Mouse (Mus musculus): ENCODE measurements around the gene Glyatl3. TPM values are rescaled to one million over a fixed set of nuclear protein-coding genes. Genes with fewer than 3 reads are reported as not detected.

The Glyatl3 gene
- polyA plus RNA-seq (2015; fragmentation: Nextera tagmentation; extraction: Ambion mirVana): not detected in 2 replicates

DNA sequence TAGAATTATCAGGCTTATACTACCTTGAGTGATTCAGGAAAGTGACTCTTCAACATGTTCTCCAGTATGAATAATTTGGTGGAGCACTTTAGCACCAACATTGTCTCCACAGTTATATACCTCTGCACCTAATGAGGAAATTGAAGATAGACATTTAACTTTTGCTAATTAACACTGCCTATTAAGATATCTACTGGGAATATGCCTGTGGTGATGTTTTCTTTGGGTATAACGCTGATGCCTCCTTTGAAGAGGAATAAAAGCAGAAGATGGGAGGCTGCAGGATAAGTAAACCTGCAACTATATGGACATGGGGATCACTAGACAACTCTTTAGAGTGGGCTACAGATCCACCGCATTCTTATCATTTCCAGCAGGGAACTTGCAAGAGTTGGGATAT is at the start of gene Glyatl3:
TSS of gene Glyatl3 (minus strand) at position 101 of the 400 bp plus-strand sequence.
- ATAC-seq (ENCODE audit: borderline replicate concordance, extremely low read depth, low FRiP score, low TSS enrichment): no peak
- no peak within 1 kb of the TSS for H3K27ac ChIP-seq

DNA sequence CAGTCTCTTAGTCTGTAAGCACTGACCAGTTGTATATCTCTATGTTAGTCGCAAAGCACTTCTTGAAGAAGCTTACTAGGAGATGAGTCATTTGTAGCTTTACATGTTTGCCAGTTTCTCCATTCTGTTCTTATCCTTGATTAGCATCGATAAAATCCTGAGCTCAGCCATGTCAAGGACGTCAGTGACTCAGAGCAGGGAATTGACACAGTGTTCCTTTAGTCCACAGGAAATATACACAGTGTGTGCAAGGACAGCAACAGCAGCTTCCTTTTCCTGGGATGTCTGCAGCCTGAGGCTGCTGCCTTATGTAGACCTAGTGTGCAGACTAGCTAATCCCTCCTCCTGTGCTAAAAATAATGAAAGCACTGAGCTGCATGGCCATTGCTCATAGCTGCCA is 34.4 kb upstream of the Glyatl3 start:
- Histone ChIP-seq H3K4me2 (no peak overlapping the region), H3K27me3 (no peaks in the 10 kb centered on the region), H3K36me3 (peaks cover 42% of the 10 kb centered on the region), H3K9me3 (no peaks in the 10 kb centered on the region), H3K4me3 (no peak overlapping the region), H3K4me1 (no peaks in the 10 kb centered on the region), H3K9ac (no peak overlapping the region), H3K27ac (no peak overlapping the region)
- 77% methylated on average over 3 of the region's 3 CpGs for WGBS
- no peak for ATAC-seq (ENCODE audit: borderline replicate concordance, extremely low read depth, low FRiP score, low TSS enrichment)

More for the DNA sequence above, at the start of gene Glyatl3:
- H3K36me3 ChIP-seq: no peaks in the 10 kb centered on the region
- H3K9ac ChIP-seq: no peak within 1 kb of the TSS
- H3K27me3 ChIP-seq: no peaks in the 10 kb centered on the region
- no peaks in the 10 kb centered on the region for H3K4me1 ChIP-seq
- H3K4me3 ChIP-seq: no peak within 1 kb of the TSS
- H3K9me3 ChIP-seq: no peaks in the 10 kb centered on the region
- H3K4me2 ChIP-seq: no peak within 1 kb of the TSS
- WGBS: 87% methylated on average over 2 of the region's 2 CpGs

DNA sequence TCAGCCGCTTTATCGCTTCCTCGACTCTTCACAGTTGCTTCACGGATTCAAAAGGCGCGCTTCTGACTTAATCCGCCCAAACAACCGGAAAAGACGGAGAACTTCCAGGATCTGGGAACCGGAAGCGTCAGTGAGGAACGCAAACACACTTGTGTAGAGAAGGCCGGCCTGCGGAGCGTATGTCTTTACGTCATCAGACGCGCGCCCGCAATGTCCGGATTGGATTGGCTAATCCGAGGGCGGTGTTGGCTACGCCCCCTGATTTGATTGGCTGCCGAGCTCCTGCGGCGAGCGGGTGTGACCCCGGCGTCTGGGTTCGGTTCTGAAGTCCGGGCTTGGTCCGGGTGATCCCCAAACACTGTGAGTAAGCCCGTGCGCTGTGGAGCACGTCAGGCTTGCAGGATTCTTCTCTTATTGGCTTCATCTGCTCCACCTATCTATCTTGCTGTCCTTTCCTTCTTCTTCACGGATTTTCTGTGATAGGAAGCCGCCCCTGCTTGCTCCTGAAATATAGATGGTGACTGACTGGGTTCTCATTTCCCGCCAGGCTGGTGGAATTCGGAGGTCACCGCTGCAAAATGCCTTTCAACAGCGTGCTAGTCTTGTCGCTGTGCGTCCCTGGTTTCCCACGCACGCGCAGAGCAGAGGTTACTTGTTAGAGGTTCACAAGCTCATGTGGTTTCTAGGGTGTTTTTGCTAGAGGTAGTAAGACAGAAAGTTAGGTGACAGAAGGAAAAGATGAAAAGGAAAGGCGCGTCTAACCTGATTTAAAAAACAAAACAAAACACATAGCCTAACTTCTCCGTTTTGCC is 20.5 kb upstream of the Glyatl3 start, which contains the start of the genes Mut and Cenpq:
TSS of gene Mut (plus strand) at position 266 of the 812 bp plus-strand sequence.
TSS of gene Cenpq (minus strand) at position 628 of the 812 bp plus-strand sequence.
- no peaks in the 10 kb centered on the region for H3K9me3 ChIP-seq
- no peaks in the 10 kb centered on the region for H3K27me3 ChIP-seq
- ATAC-seq (ENCODE audit: borderline replicate concordance, extremely low read depth, low FRiP score, low TSS enrichment): peak; percentile 100
- peaks cover 8% of the 10 kb centered on the region for H3K4me1 ChIP-seq
- H3K9ac ChIP-seq: peak within 1 kb of the TSS; percentile 73
- H3K4me3 ChIP-seq: peak within 1 kb of the TSS; percentile 76
- H3K27ac ChIP-seq: peak within 1 kb of the TSS; percentile 96
- under 1% methylated on average over 50 of the region's 50 CpGs for WGBS
- H3K36me3 ChIP-seq: peaks cover 14% of the 10 kb centered on the region; the same call in 1 of the 2 replicates
- peak within 1 kb of the TSS; percentile 69 for H3K4me2 ChIP-seq

DNA sequence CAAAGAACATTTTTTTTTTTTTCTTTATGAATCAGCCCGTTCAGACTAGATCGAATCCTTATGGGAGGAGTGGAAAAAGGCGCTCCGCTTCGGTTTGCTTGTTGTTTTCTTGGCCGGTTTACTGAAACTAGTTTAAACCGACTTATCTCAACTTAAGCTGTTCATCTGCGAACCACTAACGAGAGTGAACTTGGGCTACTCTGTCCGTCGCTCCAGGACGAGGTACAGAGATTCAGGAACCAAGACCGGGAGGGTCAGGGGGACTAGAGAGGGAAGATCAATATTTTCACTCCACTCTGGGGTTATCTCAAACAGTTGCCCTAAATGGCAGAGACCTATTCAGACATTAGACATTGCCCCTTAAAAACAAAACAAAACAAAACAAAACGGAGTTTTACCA is 19.8 kb upstream of the Glyatl3 start:
- H3K9me3 ChIP-seq: no peaks in the 10 kb centered on the region
- peak overlapping the region; percentile 96; the same call in 1 of the 2 replicates for H3K27ac ChIP-seq
- peaks cover 18% of the 10 kb centered on the region for H3K36me3 ChIP-seq
- no peak; the same call in 1 of the 2 replicates for ATAC-seq (ENCODE audit: borderline replicate concordance, extremely low read depth, low FRiP score, low TSS enrichment)
- peak overlapping the region; percentile 76 for H3K4me3 ChIP-seq
- H3K4me1 ChIP-seq: peaks cover 8% of the 10 kb centered on the region
- H3K9ac ChIP-seq: peak overlapping the region; percentile 44
- no peaks in the 10 kb centered on the region for H3K27me3 ChIP-seq
- peak overlapping the region; percentile 69 for H3K4me2 ChIP-seq
- under 1% methylated on average over 14 of the region's 14 CpGs for WGBS

DNA sequence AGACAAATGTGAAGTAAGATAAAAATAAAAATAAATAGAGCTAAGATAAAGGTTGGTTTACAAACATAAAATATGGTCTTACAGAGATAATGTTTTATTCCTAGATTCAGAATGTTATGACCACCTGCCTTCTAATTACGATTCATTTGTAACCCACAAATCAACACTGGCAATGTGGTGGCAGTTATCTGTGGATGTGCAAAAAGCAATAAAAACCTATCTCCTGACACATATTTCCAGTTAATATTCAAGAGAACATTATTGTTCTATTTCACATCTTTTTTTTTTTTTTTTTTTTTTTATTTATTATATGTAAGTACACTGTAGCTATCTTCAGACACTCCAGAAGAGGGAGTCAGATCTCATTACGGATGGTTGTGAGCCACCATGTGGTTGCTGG is 1.3 kb upstream of the Glyatl3 start:
- WGBS: 95% methylated on average over 2 of the region's 2 CpGs
- Histone ChIP-seq H3K4me3 (no peak overlapping the region), H3K9ac (no peak overlapping the region), H3K36me3 (no peaks in the 10 kb centered on the region), H3K27ac (no peak overlapping the region), H3K27me3 (no peaks in the 10 kb centered on the region), H3K9me3 (no peaks in the 10 kb centered on the region), H3K4me1 (no peaks in the 10 kb centered on the region), H3K4me2 (no peak overlapping the region)
- ATAC-seq (ENCODE audit: borderline replicate concordance, extremely low read depth, low FRiP score, low TSS enrichment): no peak

DNA sequence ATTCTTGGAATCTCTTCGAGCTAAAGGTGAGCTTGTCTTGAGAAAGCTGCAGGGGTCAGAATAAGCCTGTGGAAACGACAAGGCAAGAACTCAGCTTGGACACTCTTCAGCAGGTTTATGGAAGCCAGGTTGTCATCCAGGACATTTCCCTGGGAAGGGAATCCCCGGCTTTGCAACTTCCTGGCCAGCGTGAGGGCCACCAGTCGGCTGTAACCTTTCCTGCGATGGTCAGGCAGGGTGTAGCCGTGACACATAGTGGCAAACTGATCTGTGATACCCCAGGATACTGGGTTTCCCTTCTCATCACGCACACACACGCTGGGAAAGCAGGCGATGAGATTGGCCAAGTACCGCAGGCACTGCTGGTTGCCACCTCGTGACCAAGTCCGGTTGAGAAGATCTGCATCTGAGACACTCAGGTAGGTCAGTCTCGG is 9.4 kb downstream of the Glyatl3 start:
- no peaks in the 10 kb centered on the region for H3K9me3 ChIP-seq
- H3K27ac ChIP-seq: no peak overlapping the region
- H3K27me3 ChIP-seq: no peaks in the 10 kb centered on the region
- no peaks in the 10 kb centered on the region for H3K36me3 ChIP-seq
- no peak overlapping the region for H3K4me3 ChIP-seq
- no peak overlapping the region for H3K9ac ChIP-seq
- no peak for ATAC-seq (ENCODE audit: borderline replicate concordance, extremely low read depth, low FRiP score, low TSS enrichment)
- peak overlapping the region; percentile 43; the same call in 1 of the 2 replicates for H3K4me2 ChIP-seq
- H3K4me1 ChIP-seq: no peaks in the 10 kb centered on the region
- WGBS: 5% methylated on average over 13 of the region's 14 CpGs

DNA sequence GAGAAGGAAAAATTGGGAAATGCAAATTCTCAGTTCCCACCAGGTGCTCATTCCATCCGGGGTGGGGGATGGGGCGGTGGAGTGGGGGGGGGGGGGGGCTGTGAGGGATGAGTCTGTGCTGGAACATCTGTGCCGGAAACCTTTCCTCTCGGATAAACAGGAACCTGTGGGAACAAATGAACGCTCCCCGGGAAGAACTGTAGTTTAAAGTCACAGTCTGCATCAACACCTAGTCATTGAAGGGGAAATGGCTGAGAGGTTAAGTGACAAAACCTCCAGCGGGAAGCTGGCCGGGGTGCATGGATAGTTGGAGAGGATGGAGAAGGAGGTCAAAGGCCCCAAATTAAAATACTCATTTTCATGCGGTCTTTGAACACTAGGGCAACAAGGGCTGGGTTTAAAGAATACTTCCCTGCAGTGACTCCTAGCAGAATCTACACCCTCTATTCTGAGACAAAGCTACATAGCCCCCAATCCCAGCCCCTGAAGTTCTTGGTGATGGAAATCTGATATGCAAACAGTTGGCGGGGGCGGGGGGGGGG is 10.0 kb downstream of the Glyatl3 start:
- Histone ChIP-seq H3K4me2 (peak overlapping the region; percentile 43; the same call in 1 of the 2 replicates), H3K4me3 (no peak overlapping the region), H3K27ac (no peak overlapping the region), H3K4me1 (no peaks in the 10 kb centered on the region), H3K27me3 (no peaks in the 10 kb centered on the region), H3K9ac (no peak overlapping the region), H3K36me3 (no peaks in the 10 kb centered on the region), H3K9me3 (no peaks in the 10 kb centered on the region)
- no peak for ATAC-seq (ENCODE audit: borderline replicate concordance, extremely low read depth, low FRiP score, low TSS enrichment)
- WGBS: 11% methylated on average over 11 of the region's 11 CpGs

DNA sequence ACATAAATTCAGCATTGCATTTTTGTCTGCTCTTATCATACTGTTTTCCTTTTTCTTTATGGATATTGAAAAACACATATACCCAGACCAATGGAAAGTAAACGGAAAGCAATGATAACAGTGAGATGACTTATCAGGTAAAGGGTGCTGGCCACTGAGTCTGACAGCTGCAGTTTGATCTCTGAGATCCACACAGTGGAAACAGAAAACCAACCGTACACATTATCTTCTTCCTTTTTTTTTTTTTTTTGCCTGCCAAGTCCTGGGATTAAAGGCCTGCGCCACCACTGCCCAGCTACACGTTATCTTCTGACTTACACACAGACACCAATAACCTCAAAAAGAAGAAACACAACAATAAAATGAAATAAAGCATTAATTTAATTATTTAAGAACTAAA is 10.8 kb downstream of the Glyatl3 start:
- no peaks in the 10 kb centered on the region for H3K36me3 ChIP-seq
- no peak overlapping the region for H3K9ac ChIP-seq
- no peak overlapping the region for H3K4me3 ChIP-seq
- no peak for ATAC-seq (ENCODE audit: borderline replicate concordance, extremely low read depth, low FRiP score, low TSS enrichment)
- 46% methylated on average over 4 of the region's 4 CpGs for WGBS
- no peak overlapping the region for H3K27ac ChIP-seq
- no peak overlapping the region for H3K4me2 ChIP-seq
- H3K9me3 ChIP-seq: no peaks in the 10 kb centered on the region
- no peaks in the 10 kb centered on the region for H3K4me1 ChIP-seq
- no peaks in the 10 kb centered on the region for H3K27me3 ChIP-seq

DNA sequence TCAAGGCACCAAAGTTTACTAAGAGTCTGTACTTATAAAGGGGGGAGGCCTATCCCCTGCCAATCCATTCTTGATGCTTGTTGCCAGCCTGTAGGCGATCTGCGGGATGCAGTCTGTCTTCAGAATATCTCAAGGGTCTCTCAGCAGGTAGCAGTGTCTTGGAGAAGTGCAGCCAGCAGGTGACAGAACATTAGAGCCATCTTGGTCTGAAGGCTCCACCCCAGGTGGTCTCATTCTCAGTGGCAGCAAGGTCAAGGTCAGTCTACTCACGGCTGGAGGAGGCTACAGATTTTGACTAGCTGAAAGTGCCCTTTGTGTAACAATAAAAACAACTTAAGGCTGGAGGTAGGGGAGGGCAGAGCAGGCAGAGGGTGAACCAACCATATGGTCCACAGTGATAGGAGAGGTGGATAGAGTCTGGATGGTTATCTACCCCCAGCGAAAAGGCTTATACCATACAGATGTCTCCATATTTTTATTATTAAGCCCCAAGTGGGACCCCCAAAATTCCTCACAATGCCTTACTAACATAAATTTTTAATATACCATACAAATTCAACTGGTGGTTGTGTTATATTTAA is 14.3 kb downstream of the Glyatl3 start:
- H3K27ac ChIP-seq: no peak overlapping the region
- H3K4me1 ChIP-seq: no peaks in the 10 kb centered on the region
- no peaks in the 10 kb centered on the region for H3K36me3 ChIP-seq
- H3K4me2 ChIP-seq: no peak overlapping the region
- no peaks in the 10 kb centered on the region for H3K27me3 ChIP-seq
- no peak for ATAC-seq (ENCODE audit: borderline replicate concordance, extremely low read depth, low FRiP score, low TSS enrichment)
- no peak overlapping the region for H3K4me3 ChIP-seq
- WGBS: 51% methylated on average over 4 of the region's 4 CpGs
- H3K9ac ChIP-seq: no peak overlapping the region
- H3K9me3 ChIP-seq: no peaks in the 10 kb centered on the region

DNA sequence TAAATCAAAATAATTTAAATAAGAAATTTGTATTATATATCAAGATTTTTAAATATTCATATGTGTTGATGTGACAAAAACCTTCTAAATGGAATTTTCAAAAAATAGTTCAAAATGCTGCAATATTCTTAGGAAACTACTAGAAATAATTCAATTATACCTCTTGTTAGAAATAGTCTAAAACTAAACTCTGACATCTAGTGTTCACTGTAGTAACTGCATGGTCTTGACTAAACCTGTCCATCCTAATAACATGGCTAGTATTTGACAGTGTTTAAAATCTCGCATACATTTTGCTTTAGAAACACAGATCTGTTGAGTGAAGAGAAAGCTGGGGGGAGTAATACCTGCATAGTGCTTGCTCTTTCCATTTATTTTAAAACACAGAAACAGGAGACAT is 17.3 kb downstream of the Glyatl3 start:
- Histone ChIP-seq H3K9ac (no peak overlapping the region), H3K4me3 (no peak overlapping the region), H3K36me3 (no peaks in the 10 kb centered on the region), H3K4me1 (no peaks in the 10 kb centered on the region), H3K4me2 (no peak overlapping the region), H3K27ac (no peak overlapping the region), H3K9me3 (no peaks in the 10 kb centered on the region), H3K27me3 (no peaks in the 10 kb centered on the region)
- no peak for ATAC-seq (ENCODE audit: borderline replicate concordance, extremely low read depth, low FRiP score, low TSS enrichment)
- 60% methylated on average over 1 of the region's 1 CpGs for whole genome bisulfite sequencing

DNA sequence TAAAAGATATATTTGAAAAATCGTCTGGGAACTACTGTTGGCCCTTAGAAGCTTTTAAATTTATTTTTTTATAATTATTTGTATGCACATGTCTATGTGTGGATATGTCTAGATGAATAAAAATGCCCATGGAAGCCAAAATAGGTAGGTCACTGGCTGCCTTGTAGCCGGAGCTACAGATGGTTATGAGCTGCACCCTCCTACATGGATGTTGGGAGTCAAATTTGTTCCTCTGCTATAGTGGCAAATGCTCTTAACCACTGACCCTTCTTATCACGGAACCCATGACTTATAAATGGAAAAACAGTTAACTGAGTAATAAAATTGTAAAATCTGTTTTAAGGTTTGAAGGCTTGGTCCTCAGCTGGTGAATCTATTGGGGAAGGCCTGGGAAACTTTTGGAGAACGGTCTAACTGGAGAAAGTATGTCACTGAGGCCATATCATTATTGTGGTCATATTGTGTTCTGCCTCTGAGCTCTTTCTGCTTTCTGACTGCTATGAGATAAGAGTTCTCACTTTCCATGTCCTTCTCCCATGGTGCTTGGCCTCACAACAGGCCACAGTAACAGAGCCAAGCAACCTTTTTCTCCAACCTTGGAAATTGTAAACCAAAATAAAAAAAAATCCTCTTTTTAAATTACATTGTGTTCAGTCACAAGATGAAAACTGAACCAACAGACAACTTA is 26.2 kb downstream of the Glyatl3 start:
- Histone ChIP-seq H3K9me3 (no peaks in the 10 kb centered on the region), H3K4me2 (no peak overlapping the region), H3K27ac (no peak overlapping the region), H3K9ac (no peak overlapping the region), H3K4me3 (no peak overlapping the region), H3K27me3 (no peaks in the 10 kb centered on the region), H3K36me3 (no peaks in the 10 kb centered on the region), H3K4me1 (no peaks in the 10 kb centered on the region)
- 71% methylated on average over 4 of the region's 4 CpGs for WGBS
- no peak for ATAC-seq (ENCODE audit: borderline replicate concordance, extremely low read depth, low FRiP score, low TSS enrichment)

All from lung, embryonic 15.5 days (tissue).